Mouse (Mus musculus) ES-E14 (cell line): ENCODE measurements around the gene Ptcd3. TPM values are rescaled to one million over a fixed set of nuclear protein-coding genes. Genes with fewer than 3 reads are reported as not detected.

Experiments
- DNase-seq: peaks from one replicate; pipeline ENCODE4 v3.0.0-alpha.2; 2013; ENCODE audit warnings: low read depth, low spot score
- H3K27ac ChIP-seq: 2 replicates; pipeline ENCODE4 v1.5.1; 2012; ENCODE audit warnings: low read depth, mild to moderate bottlenecking, low read length, moderate library complexity, mixed read lengths; ENCODE audit not compliant: poor library complexity, insufficient read depth, severe bottlenecking
- H3K36me3 ChIP-seq: 2 replicates; pipeline ENCODE4 v1.6.1; 2012; ENCODE audit warnings: mild to moderate bottlenecking, low read length, moderate library complexity, mixed read lengths; ENCODE audit not compliant: control insufficient read depth, poor library complexity, insufficient read depth, severe bottlenecking
- H3K4me1 ChIP-seq, 2 experiments: fragments of 150-350 bp in 1 of 2; sonication (generic) in 1 of 2; 2 replicates each; pipeline ENCODE4 v1.6.1; 2012; ENCODE audit warnings: low read length in 2 of 2, mild to moderate bottlenecking in 1 of 2, mixed read lengths in 1 of 2; ENCODE audit not compliant: control insufficient read depth in 2 of 2, insufficient read depth in 2 of 2, poor library complexity in 1 of 2
- H3K4me3 ChIP-seq, 2 experiments: fragments of 150-350 bp in 1 of 2; sonication (generic) in 1 of 2; 2 replicates each; pipeline ENCODE4 v1.5.1; 2012; ENCODE audit warnings: low read length in 2 of 2, low read depth in 1 of 2, mild to moderate bottlenecking in 1 of 2, mixed read lengths in 1 of 2; ENCODE audit not compliant: insufficient read depth in 1 of 2, poor library complexity in 1 of 2, severe bottlenecking in 1 of 2
- H3K9ac ChIP-seq: 2 replicates; pipeline ENCODE4 v1.6.1; 2012; ENCODE audit warnings: low read depth, mild to moderate bottlenecking, low read length, mixed read lengths; ENCODE audit not compliant: poor library complexity, insufficient read depth, severe bottlenecking
- H3K9me3 ChIP-seq: fragments of 150-350 bp; sonication (generic); 2 replicates; pipeline ENCODE4 v1.6.1; 2012; ENCODE audit warnings: low read depth, mild to moderate bottlenecking, low read length; ENCODE audit not compliant: control insufficient read depth, insufficient read depth
- CHD2 ChIP-seq: IDR thresholded peaks from 2 replicates; pipeline ENCODE4 v1.6.1; 2014; ENCODE audit warnings: mild to moderate bottlenecking, low read depth, low read length, inconsistent platforms
- HCFC1 ChIP-seq: IDR thresholded peaks from 2 replicates; pipeline ENCODE4 v1.6.1; 2012; ENCODE audit warnings: low read length, inconsistent platforms, borderline replicate concordance; ENCODE audit not compliant: insufficient read depth
- MAFK ChIP-seq: IDR thresholded peaks from 2 replicates; pipeline ENCODE4 v1.6.1; 2014; ENCODE audit warnings: mild to moderate bottlenecking, low read depth, low read length, inconsistent platforms; ENCODE audit not compliant: insufficient read depth
- ZC3H11A ChIP-seq: IDR thresholded peaks from 2 replicates; pipeline ENCODE4 v1.6.1; 2012; ENCODE audit warnings: low read depth, mild to moderate bottlenecking, inconsistent platforms, low read length, borderline replicate concordance
- ZNF384 ChIP-seq: IDR thresholded peaks from 2 replicates; pipeline ENCODE4 v1.6.1; 2012; ENCODE audit warnings: low read depth, low read length, inconsistent platforms
- in situ Hi-C, 2 experiments: fragments of 600-800 bp; cut with MboI; formaldehyde crosslinking; loops; one replicate each; pipeline ENCODE4 v1.15.1; 2025; ENCODE audit warnings: low sequenced_read_pairs in 2 of 2, inconsistent platforms in 1 of 2; ENCODE audit not compliant: unreplicated experiment in 2 of 2
- total RNA-seq: library from RNA; depleted of rRNA; stranded (reverse); fragments of 300-350 nt; gene quantifications from 2 replicates; pipeline ENCODE4 v1.2.3, GENCODE M21; 2012

Ptcd3 gene
- total RNA-seq, 1 experiment, result 218 TPM

GRCm38 (mm10) chr6:71945101-71945500 lies 36.6 kb upstream of the Ptcd3 start:
- H3K27ac ChIP-seq, result no peak overlapping the region
- no peak for DNase-seq
- H3K4me3 ChIP-seq, result no peak overlapping the region
- H3K36me3 ChIP-seq, result peaks cover 18% of the 10 kb centered on the region
- H3K9me3 ChIP-seq, result no peaks in the 10 kb centered on the region
- TF ChIP-seq HCFC1, result no peak
- TF ChIP-seq ZNF384, result no peak
- no peak for TF ChIP-seq CHD2
- no peak for TF ChIP-seq ZC3H11A
- no peak for TF ChIP-seq MAFK
- no peak overlapping the region for H3K9ac ChIP-seq
- H3K4me1 ChIP-seq, result no peaks in the 10 kb centered on the region
- in situ Hi-C loops, result no loop called here

DNA sequence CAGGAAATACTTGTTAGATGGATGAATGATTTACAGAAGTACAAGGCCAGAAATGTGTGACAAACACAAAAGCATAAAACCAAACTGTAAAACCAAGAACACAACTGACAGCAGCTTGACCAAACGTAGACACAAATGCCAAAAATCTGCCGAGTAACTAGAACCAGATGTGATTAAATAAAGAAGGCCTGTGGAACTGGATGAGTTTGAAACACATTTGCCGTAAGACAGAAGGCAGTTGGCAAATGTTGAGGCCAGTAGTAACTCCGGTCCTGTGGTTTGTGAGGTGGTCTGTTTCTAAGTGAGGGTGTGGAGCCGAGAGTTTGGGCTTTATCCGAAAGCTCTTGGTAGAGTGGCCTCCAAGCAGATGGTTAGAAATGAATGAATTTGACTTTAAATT lies 32.4 kb upstream of the Ptcd3 start:
- Histone ChIP-seq H3K36me3 (peaks cover 15% of the 10 kb centered on the region), H3K27ac (no peak overlapping the region)
- in situ Hi-C loops, result no loop called here

GRCm38 (mm10) chr6:71935737-71936136 lies 27.2 kb upstream of the Ptcd3 start:
- no peak overlapping the region for H3K27ac ChIP-seq
- peaks cover 27% of the 10 kb centered on the region for H3K36me3 ChIP-seq
- no peaks in the 10 kb centered on the region for H3K9me3 ChIP-seq
- no peak overlapping the region for H3K4me3 ChIP-seq
- TF ChIP-seq HCFC1 (no peak), MAFK (no peak), ZC3H11A (no peak), ZNF384 (no peak), CHD2 (no peak)
- DNase-seq, result no peak
- no peaks in the 10 kb centered on the region for H3K4me1 ChIP-seq
- in situ Hi-C loops, result no loop called here
- no peak overlapping the region for H3K9ac ChIP-seq

More for the DNA sequence above, 32.4 kb upstream of the Ptcd3 start:
- TF ChIP-seq HCFC1 (no peak), MAFK (no peak), ZC3H11A (no peak), CHD2 (no peak)
- no peaks in the 10 kb centered on the region for H3K9me3 ChIP-seq
- no peak overlapping the region for H3K9ac ChIP-seq
- DNase-seq, result no peak
- no peaks in the 10 kb centered on the region for H3K4me1 ChIP-seq
- no peak overlapping the region for H3K4me3 ChIP-seq

GRCm38 (mm10) chr6:71934081-71934556 lies 25.6 kb upstream of the Ptcd3 start:
- Histone ChIP-seq H3K4me1 (no peaks in the 10 kb centered on the region), H3K9ac (no peak overlapping the region), H3K4me3 (no peak overlapping the region), H3K36me3 (peaks cover 33% of the 10 kb centered on the region), H3K9me3 (no peaks in the 10 kb centered on the region), H3K27ac (no peak overlapping the region)
- no peak for DNase-seq
- no peak for TF ChIP-seq ZNF384
- TF ChIP-seq CHD2, result no peak
- in situ Hi-C loops, result no loop called here

- Histone ChIP-seq H3K4me1 (no peaks in the 10 kb centered on the region), H3K9ac (no peak overlapping the region), H3K9me3 (no peaks in the 10 kb centered on the region), H3K36me3 (peaks cover 29% of the 10 kb centered on the region), H3K27ac (no peak overlapping the region), H3K4me3 (no peak overlapping the region)
- DNase-seq, result no peak
- no peak for TF ChIP-seq ZC3H11A
- no peak for TF ChIP-seq HCFC1
- no peak for TF ChIP-seq ZNF384
- no peak for TF ChIP-seq CHD2
- no peak for TF ChIP-seq MAFK
- in situ Hi-C loops, result no loop called here
These were observed 23.8 kb upstream of the Ptcd3 start for GRCm38 (mm10) chr6:71932347-71932746.
